Mouse (Mus musculus) C2C12 (cell line): Measurements from ENCODE around the gene Slc25a12. TPM values are rescaled to one million over a fixed set of nuclear protein-coding genes. Genes with fewer than 3 reads are reported as not detected.

Source experiments
- H3K27me3 ChIP-seq: one replicate; pipeline ENCODE4 v1.6.1; 2011; ENCODE audit not compliant: control insufficient read depth, insufficient read depth, insufficient read length
- H3K36me3 ChIP-seq: one replicate; pipeline ENCODE4 v1.6.1; 2011; ENCODE audit not compliant: control insufficient read depth, insufficient read depth
- H3K4me3 ChIP-seq: one replicate; pipeline ENCODE4 v1.5.1; 2011; ENCODE audit warnings: mild to moderate bottlenecking, control low read depth; ENCODE audit not compliant: poor library complexity, insufficient read depth, severe bottlenecking
- H3K79me2 ChIP-seq: one replicate; pipeline ENCODE4 v1.6.1; 2011; ENCODE audit not compliant: control insufficient read depth, insufficient read depth
- H3K79me3 ChIP-seq: one replicate; pipeline ENCODE4 v1.6.1; 2011; ENCODE audit warnings: low read depth, control low read depth
- H3ac ChIP-seq: one replicate; pipeline ENCODE3; 2011; ENCODE audit warnings: low read depth; ENCODE audit not compliant: control insufficient read depth, insufficient read length
- CEBPB ChIP-seq: IDR thresholded peaks from one replicate; pipeline ENCODE4 v1.6.1; 2011; ENCODE audit warnings: low read depth, mild to moderate bottlenecking, control low read depth, moderate library complexity
- CTCF ChIP-seq: IDR thresholded peaks from one replicate; pipeline ENCODE4 v1.5.1; 2011; ENCODE audit not compliant: control insufficient read depth, insufficient read depth, insufficient read length
- FOSL1 ChIP-seq: IDR thresholded peaks from one replicate; pipeline ENCODE4 v1.8.0; 2011; ENCODE audit warnings: mild to moderate bottlenecking, low read length; ENCODE audit not compliant: poor library complexity, insufficient read depth, severe bottlenecking
- MAX ChIP-seq: IDR thresholded peaks from one replicate; pipeline ENCODE4 v1.6.1; 2011; ENCODE audit warnings: mild to moderate bottlenecking, control low read depth
- MYOD1 ChIP-seq: IDR thresholded peaks from one replicate; pipeline ENCODE4 v1.6.1; 2011; ENCODE audit warnings: low read depth; ENCODE audit not compliant: control insufficient read depth, insufficient read length
- MYOG ChIP-seq: IDR thresholded peaks from one replicate; pipeline ENCODE4 v1.6.1; 2011; ENCODE audit not compliant: control insufficient read depth, insufficient read length; ENCODE audit errors: extremely low read depth
- USF1 ChIP-seq: IDR thresholded peaks from one replicate; pipeline ENCODE4 v1.6.1; 2011; ENCODE audit warnings: low read depth, mild to moderate bottlenecking, control low read depth, moderate library complexity
- polyA plus RNA-seq: library from polyadenylated mRNA; unstranded; fragments of >200 nt; fragmentation: generic; extraction: Trizol; gene quantifications from one replicate; pipeline ENCODE4 v1.2.1, GENCODE M21; 2012; ENCODE audit warnings: missing spikeins

Slc25a12 gene
- polyA plus RNA-seq, 1 experiment, result 32.8 TPM

- H3K79me2 ChIP-seq, result no peaks in the 10 kb centered on the region
- no peak overlapping the region for H3ac ChIP-seq
- peaks cover 9% of the 10 kb centered on the region for H3K36me3 ChIP-seq
- no peaks in the 10 kb centered on the region for H3K79me3 ChIP-seq
- no peak overlapping the region for H3K4me3 ChIP-seq
- H3K27me3 ChIP-seq, result no peaks in the 10 kb centered on the region
- TF ChIP-seq CTCF (no peak), USF1 (no peak), CEBPB (no peak), FOSL1 (no peak)
Observed at GRCm38 (mm10) chr2:71302156-71302663, 65.3 kb downstream of the Slc25a12 start.

- H3K27me3 ChIP-seq, result no peaks in the 10 kb centered on the region
- no peak overlapping the region for H3ac ChIP-seq
- H3K4me3 ChIP-seq, result no peak overlapping the region
- no peaks in the 10 kb centered on the region for H3K79me2 ChIP-seq
- H3K79me3 ChIP-seq, result no peaks in the 10 kb centered on the region
- TF ChIP-seq FOSL1 (no peak), CTCF (no peak), CEBPB (no peak), USF1 (no peak), MYOG (no peak), MYOD1 (no peak)
- H3K36me3 ChIP-seq, result peaks cover 5% of the 10 kb centered on the region
Observed at GRCm38 (mm10) chr2:71298729-71299128, 68.8 kb downstream of the Slc25a12 start.

DNA sequence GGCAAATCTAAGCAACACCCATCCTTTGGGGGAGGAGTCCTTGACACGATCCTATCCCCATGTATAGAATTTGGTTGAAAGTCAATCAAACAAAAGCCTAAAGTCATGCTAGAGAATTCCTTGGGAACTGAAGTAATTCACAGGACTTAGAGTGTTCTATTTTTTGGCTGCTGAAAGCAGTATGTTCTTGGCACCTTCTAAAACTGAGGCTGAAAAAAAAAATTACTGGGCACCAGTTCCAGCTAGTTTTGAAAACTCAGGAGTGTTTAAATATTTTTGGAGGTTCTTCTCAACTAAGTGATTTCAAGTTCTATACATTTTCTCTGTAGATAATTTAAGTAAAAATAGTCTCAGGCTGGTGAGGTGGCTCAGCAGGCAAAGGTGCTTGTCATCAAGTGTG is 70.0 kb downstream of the Slc25a12 start:
- Histone ChIP-seq H3K27me3 (no peaks in the 10 kb centered on the region), H3K79me3 (no peaks in the 10 kb centered on the region), H3K36me3 (peaks cover 5% of the 10 kb centered on the region), H3K4me3 (no peak overlapping the region), H3ac (no peak overlapping the region), H3K79me2 (no peaks in the 10 kb centered on the region)
- TF ChIP-seq MYOD1 (no peak), CEBPB (no peak), MAX (no peak), CTCF (no peak), FOSL1 (no peak), MYOG (no peak), USF1 (no peak)

GRCm38 (mm10) chr2:71295844-71296243 is 71.7 kb downstream of the Slc25a12 start:
- no peaks in the 10 kb centered on the region for H3K79me2 ChIP-seq
- H3K36me3 ChIP-seq, result peaks cover 5% of the 10 kb centered on the region
- H3K27me3 ChIP-seq, result no peaks in the 10 kb centered on the region
- H3K4me3 ChIP-seq, result no peak overlapping the region
- H3ac ChIP-seq, result no peak overlapping the region
- TF ChIP-seq USF1 (no peak), MYOD1 (no peak), CTCF (no peak), CEBPB (no peak), MAX (no peak), FOSL1 (no peak), MYOG (no peak)
- no peaks in the 10 kb centered on the region for H3K79me3 ChIP-seq

GRCm38 (mm10) chr2:71294489-71294888 is 73.1 kb downstream of the Slc25a12 start:
- TF ChIP-seq CTCF (no peak), FOSL1 (no peak), USF1 (no peak), MYOG (no peak), MYOD1 (no peak), MAX (no peak)
- peaks cover 5% of the 10 kb centered on the region for H3K36me3 ChIP-seq
- H3K79me2 ChIP-seq, result no peaks in the 10 kb centered on the region
- H3K4me3 ChIP-seq, result no peak overlapping the region
- H3K79me3 ChIP-seq, result no peaks in the 10 kb centered on the region
- no peak overlapping the region for H3ac ChIP-seq
- no peaks in the 10 kb centered on the region for H3K27me3 ChIP-seq

GRCm38 (mm10) chr2:71293983-71294382 is 73.6 kb downstream of the Slc25a12 start:
- no peak overlapping the region for H3K4me3 ChIP-seq
- TF ChIP-seq USF1, result no peak
- no peak for TF ChIP-seq CEBPB
- TF ChIP-seq CTCF, result no peak
- TF ChIP-seq MAX, result no peak
- no peak for TF ChIP-seq MYOG
- no peak for TF ChIP-seq MYOD1
- no peaks in the 10 kb centered on the region for H3K79me2 ChIP-seq
- H3K36me3 ChIP-seq, result peaks cover 5% of the 10 kb centered on the region
- H3ac ChIP-seq, result no peak overlapping the region
- H3K27me3 ChIP-seq, result no peaks in the 10 kb centered on the region
- no peaks in the 10 kb centered on the region for H3K79me3 ChIP-seq
